In genomic region chr14:40789110-40789509, GRCm38 (mm10) we compare ENCODE assay signal across 8 mouse cellular contexts.
A peak's percentile ranks its signal among the peaks of the same experiment; 100 is the strongest.
DNase-seq lines count a peak whose midpoint lies in the region; ATAC-seq and TF ChIP-seq lines count a peak whose summit lies in the region.

No protein-coding gene starts in this region.

- no peak overlapping the region for H3K4me3 ChIP-seq in hindbrain, embryonic 11.5 days (ENCODE audit: low read depth, low read length)
- H3K4me3 ChIP-seq in liver, postnatal 0 days (ENCODE audit: low read depth, low read length) = no peak overlapping the region

- no peaks in the 10 kb centered on the region for H3K36me3 ChIP-seq in hindbrain, embryonic 11.5 days (ENCODE audit: control insufficient read depth, insufficient read depth, low read length)
- no peaks in the 10 kb centered on the region for H3K36me3 ChIP-seq in liver, postnatal 0 days (replicated peaks; ENCODE audit: insufficient read depth, low read length)

- peak; percentile 78 for ATAC-seq in hindbrain, embryonic 11.5 days (ENCODE audit: low FRiP score)
- no peak for ATAC-seq in liver, postnatal 0 days

- H3K9me3 ChIP-seq in hindbrain, embryonic 11.5 days (ENCODE audit: control insufficient read depth, low read length) = no peaks in the 10 kb centered on the region
- no peaks in the 10 kb centered on the region for H3K9me3 ChIP-seq in liver, postnatal 0 days (ENCODE audit: low read length)

- peak; percentile 53 for TF ChIP-seq CTCF in liver, postnatal 0 days (IDR thresholded peaks at IDR 0.05; ENCODE audit: low read depth)

- no peaks in the 10 kb centered on the region for H3K4me1 ChIP-seq in hindbrain, embryonic 11.5 days (replicated peaks; ENCODE audit: control insufficient read depth, insufficient read depth, low read length)
- no peaks in the 10 kb centered on the region for H3K4me1 ChIP-seq in liver, postnatal 0 days (ENCODE audit: insufficient read depth)

- 19% methylated on average over 3 of the region's 3 CpGs for WGBS in hindbrain, embryonic 11.5 days
- 28% methylated on average over 3 of the region's 3 CpGs for WGBS in liver, postnatal 0 days (ENCODE audit: insufficient replicate concordance)

- no peak for TF ChIP-seq EP300 in liver, postnatal 0 days (IDR thresholded peaks at IDR 0.05; ENCODE audit: low read depth)

- H3K27ac ChIP-seq in hindbrain, embryonic 11.5 days (ENCODE audit: low read depth, low read length) = no peak overlapping the region
- no peak overlapping the region for H3K27ac ChIP-seq in liver, postnatal 0 days (ENCODE audit: low read depth)

- no peaks in the 10 kb centered on the region for H3K27me3 ChIP-seq in hindbrain, embryonic 11.5 days (ENCODE audit: control insufficient read depth, insufficient read depth, low read length)
- no peaks in the 10 kb centered on the region for H3K27me3 ChIP-seq in liver, postnatal 0 days (ENCODE audit: insufficient read depth, low read length)

- DNase-seq in gastrocnemius, postnatal 10 days = peak; percentile 17
- DNase-seq in gastrocnemius, postnatal 4 days (ENCODE audit: low spot score in 2 of 2) = no peak
- DNase-seq in 416B (ENCODE audit: low read depth) = peak; percentile 41
- peak; percentile 66 for DNase-seq in adrenal gland, postnatal 25 days
- DNase-seq in hindbrain, embryonic 11.5 days (ENCODE audit: low spot score) = peak; percentile 62
- peak; percentile 24 for DNase-seq in liver, postnatal 0 days
- peak; percentile 68 for DNase-seq in retina, postnatal 1 day
- DNase-seq in B cell, adult 2 months = no peak

- no peak overlapping the region for H3K4me2 ChIP-seq in hindbrain, embryonic 11.5 days (replicated peaks; ENCODE audit: low read depth, low read length)
- no peak overlapping the region for H3K4me2 ChIP-seq in liver, postnatal 0 days (ENCODE audit: low read depth, low read length)

- no peak overlapping the region for H3K9ac ChIP-seq in hindbrain, embryonic 11.5 days (ENCODE audit: low read depth, low read length)
- H3K9ac ChIP-seq in liver, postnatal 0 days (replicated peaks) = no peak overlapping the region

Comparison
In these comparisons a context has a peak if more than half of its experiments do, and no peak if none do; other contexts are left out.
1. DNase-seq: peak in gastrocnemius, postnatal 10 days (single experiment), 416B (single experiment), adrenal gland, postnatal 25 days (single experiment), hindbrain, embryonic 11.5 days (single experiment), liver, postnatal 0 days (single experiment) and retina, postnatal 1 day (single experiment); none in gastrocnemius, postnatal 4 days (0 of 2) and B cell, adult 2 months (0 of 2).